Mouse (Mus musculus) heart, postnatal 36 days (tissue): ENCODE results near the gene Zmat3. TPM values are rescaled to one million over a fixed set of nuclear protein-coding genes. Genes with fewer than 3 reads are reported as not detected.

ENCODE experiments used
- DNase-seq, 2 experiments: peaks; one replicate each; pipeline ENCODE4 v3.0.0; 2021 to 2022
- intact Hi-C: fragments of 180-260 bp; cut with DNase I; formaldehyde crosslinking; loops from one replicate; pipeline ENCODE4 v1.15.1; 2025
- total RNA-seq, 2 experiments: library from RNA; stranded (reverse); gene quantifications; 2 replicates each; pipeline ENCODE4 v1.2.3; 2021

The Zmat3 gene
- total RNA-seq, 2 experiments from 2014 or later: 6.1 to 6.4 TPM

DNA sequence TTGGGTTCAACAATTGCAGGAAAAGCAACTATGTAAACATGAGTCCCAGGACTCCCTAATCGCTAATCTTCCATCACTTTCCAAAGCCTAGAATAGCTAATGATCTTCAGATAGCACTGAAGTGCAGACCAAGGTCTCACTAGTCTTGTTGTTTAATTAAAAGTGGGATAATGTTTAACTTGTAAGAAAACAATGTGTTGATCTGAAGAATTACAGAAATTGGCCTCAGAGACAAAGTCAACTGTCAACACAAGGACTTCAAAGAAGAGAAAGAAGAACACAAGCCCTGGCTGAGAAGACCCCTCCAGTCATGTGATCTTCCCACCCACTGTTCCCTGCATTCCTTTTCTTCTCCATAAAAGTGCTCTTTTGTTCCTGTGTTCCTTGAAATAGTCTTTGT lies 61.6 kb downstream of the Zmat3 start:
- DNase-seq: no peak
- intact Hi-C loops: loop anchor here (5.0 kb wide), 1 partner anchor 512 kb away; no protein-coding TSS in a partner anchor

DNA sequence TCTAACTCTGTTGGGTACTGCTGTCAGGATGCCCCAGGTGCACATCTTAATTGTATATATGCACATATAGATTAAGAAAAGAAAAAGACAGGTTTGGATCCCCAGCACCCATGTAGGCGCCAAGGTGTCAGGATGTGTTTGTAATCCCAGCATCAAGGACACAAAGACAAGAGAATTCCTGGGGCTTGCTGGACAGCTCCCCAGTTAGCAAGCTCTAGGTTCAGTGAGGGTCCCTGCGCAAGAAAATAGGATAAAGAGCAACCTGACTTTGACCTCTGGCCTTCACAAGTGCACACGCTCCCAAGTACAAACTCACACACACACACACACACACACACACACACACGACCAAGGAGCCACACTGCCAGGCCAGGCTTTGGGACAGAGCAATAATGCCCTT lies 73.8 kb downstream of the Zmat3 start:
- intact Hi-C loops: no loop called here
- DNase-seq: no peak

Other genes with a start within 250 kb of the Zmat3 start
- gene Pik3ca, start 31.7 kb upstream of the Zmat3 start, total RNA-seq: 10 to 100 TPM; 48.4 to 52.2 TPM
- not detected for gene Kcnmb3, start 126.2 kb upstream of the Zmat3 start, total RNA-seq
- gene Zfp639, start 144.2 kb upstream of the Zmat3 start, total RNA-seq: 10 to 100 TPM; 27.3 to 31.6 TPM
- gene Mfn1, start 163.5 kb upstream of the Zmat3 start, total RNA-seq: 100 to 1,000 TPM; 432 to 477 TPM